Mouse (Mus musculus): ENCODE data around the gene Gm6356. TPM values are rescaled to one million over a fixed set of nuclear protein-coding genes. Genes with fewer than 3 reads are reported as not detected.

Gene Gm6356
- polyA plus RNA-seq (2014; fragmentation: Illumina TruSeq; extraction: RNeasy Lipid Tissue Mini Kit (QIAGEN cat#74804); ENCODE audit: low read depth, low replicate concordance), result not detected

GRCm38 (mm10) chr14:6973718-6974117, at the start of gene Gm6356:
Gm6356 (minus strand) TSS chr14:6973818.

Other genes starting within 250 kb of the Gm6356 start
- 1.7 TPM for gene Gm3636, start 231.5 kb downstream of the Gm6356 start, polyA plus RNA-seq (2014; fragmentation: Illumina TruSeq; extraction: RNeasy Lipid Tissue Mini Kit (QIAGEN cat#74804); ENCODE audit: low read depth, low replicate concordance)
- gene Gm8362, start 199.4 kb downstream of the Gm6356 start, polyA plus RNA-seq (2014; fragmentation: Illumina TruSeq; extraction: RNeasy Lipid Tissue Mini Kit (QIAGEN cat#74804); ENCODE audit: low read depth, low replicate concordance), result not detected
- gene Gm3642, start 133.5 kb downstream of the Gm6356 start, polyA plus RNA-seq (2014; fragmentation: Illumina TruSeq; extraction: RNeasy Lipid Tissue Mini Kit (QIAGEN cat#74804); ENCODE audit: low read depth, low replicate concordance), result not detected
- gene Gm3667, start 83.9 kb downstream of the Gm6356 start, polyA plus RNA-seq (2014; fragmentation: Illumina TruSeq; extraction: RNeasy Lipid Tissue Mini Kit (QIAGEN cat#74804); ENCODE audit: low read depth, low replicate concordance), result not detected
- gene Gm10406, start 53.6 kb upstream of the Gm6356 start, polyA plus RNA-seq (2014; fragmentation: Illumina TruSeq; extraction: RNeasy Lipid Tissue Mini Kit (QIAGEN cat#74804); ENCODE audit: low read depth, low replicate concordance), result not detected
- not detected for gene Gm3685, start 71.2 kb upstream of the Gm6356 start, polyA plus RNA-seq (2014; fragmentation: Illumina TruSeq; extraction: RNeasy Lipid Tissue Mini Kit (QIAGEN cat#74804); ENCODE audit: low read depth, low replicate concordance)
- not detected for gene Gm3696, start 126.8 kb upstream of the Gm6356 start, polyA plus RNA-seq (2014; fragmentation: Illumina TruSeq; extraction: RNeasy Lipid Tissue Mini Kit (QIAGEN cat#74804); ENCODE audit: low read depth, low replicate concordance)
- not detected for gene Gm6676, start 151.6 kb upstream of the Gm6356 start, polyA plus RNA-seq (2014; fragmentation: Illumina TruSeq; extraction: RNeasy Lipid Tissue Mini Kit (QIAGEN cat#74804); ENCODE audit: low read depth, low replicate concordance)
- gene Gm3512, start 200.7 kb upstream of the Gm6356 start, polyA plus RNA-seq (2014; fragmentation: Illumina TruSeq; extraction: RNeasy Lipid Tissue Mini Kit (QIAGEN cat#74804); ENCODE audit: low read depth, low replicate concordance), result 1.7 TPM
- not detected for gene Gm16434, start 220.7 kb upstream of the Gm6356 start, polyA plus RNA-seq (2014; fragmentation: Illumina TruSeq; extraction: RNeasy Lipid Tissue Mini Kit (QIAGEN cat#74804); ENCODE audit: low read depth, low replicate concordance)